Mouse (Mus musculus) forebrain, embryonic 14.5 days (tissue): ENCODE data around the gene Atf3. TPM values are rescaled to one million over a fixed set of nuclear protein-coding genes. Genes with fewer than 3 reads are reported as not detected.

Experiments used
- ATAC-seq: fragments of 200-750 bp; cut with Nextera tagmentation; 2 replicates; pipeline ENCODE4 v1.8.0; 2017; ENCODE audit warnings: mild to moderate bottlenecking, moderate library complexity
- DNase-seq: peaks from one replicate; pipeline ENCODE4 v3.0.0-alpha.2; 2015; ENCODE audit warnings: low spot score
- H3K27ac ChIP-seq: fragments of 300-500 bp; sonication (generic); 2 replicates; pipeline ENCODE4 v1.5.1; 2014; ENCODE audit warnings: low read depth, mild to moderate bottlenecking, control low read depth, low read length, moderate library complexity
- H3K27me3 ChIP-seq: fragments of 300-500 bp; sonication (generic); replicated peaks from 2 replicates; pipeline ENCODE4 v1.6.1; 2014; ENCODE audit warnings: low read length, control low read depth, mixed read lengths; ENCODE audit not compliant: control insufficient read depth, insufficient read depth
- H3K36me3 ChIP-seq: fragments of 300-500 bp; sonication (generic); 2 replicates; pipeline ENCODE4 v1.6.1; 2014; ENCODE audit warnings: low read length, control low read depth; ENCODE audit not compliant: control insufficient read depth, insufficient read depth
- H3K4me1 ChIP-seq: fragments of 300-500 bp; sonication (generic); 2 replicates; pipeline ENCODE4 v1.6.1; 2014; ENCODE audit warnings: antibody characterized with exemption, low read length, control low read depth; ENCODE audit not compliant: control insufficient read depth, insufficient read depth
- H3K4me2 ChIP-seq: fragments of 300-500 bp; sonication (generic); 2 replicates; pipeline ENCODE4 v1.6.1; 2014; ENCODE audit warnings: mild to moderate bottlenecking, control low read depth, low read length
- H3K4me3 ChIP-seq: fragments of 300-500 bp; sonication (generic); 2 replicates; pipeline ENCODE4 v1.5.1; 2014; ENCODE audit warnings: low read depth, low read length, control low read depth
- H3K9ac ChIP-seq: fragments of 300-500 bp; sonication (generic); 2 replicates; pipeline ENCODE4 v1.6.1; 2014; ENCODE audit warnings: mild to moderate bottlenecking, low read length, control low read depth, moderate library complexity
- H3K9me3 ChIP-seq: fragments of 300-500 bp; sonication (generic); replicated peaks from 2 replicates; pipeline ENCODE4 v1.6.1; 2016; ENCODE audit warnings: low read length, control low read depth, mixed read lengths; ENCODE audit not compliant: control insufficient read depth
- WGBS: fragments of 180-500 bp; shearing (Covaris S2); extraction: QIAGEN DNeasy Blood & Tissue Kit; methylation state at CpG from one replicate; pipeline ENCODE4 v1.1.7; 2014; 5-methylcytosine and 5-hydroxymethylcytosine counted together
- polyA plus RNA-seq: library from polyadenylated mRNA; unstranded; fragments of >200 nt; fragmentation: Nextera tagmentation; extraction: Ambion mirVana; gene quantifications from 2 replicates; pipeline ENCODE4 v1.2.1, GENCODE M21; 2014

The Atf3 gene
- polyA plus RNA-seq, 1 experiment from 2014 or later: 0.98 TPM

DNA sequence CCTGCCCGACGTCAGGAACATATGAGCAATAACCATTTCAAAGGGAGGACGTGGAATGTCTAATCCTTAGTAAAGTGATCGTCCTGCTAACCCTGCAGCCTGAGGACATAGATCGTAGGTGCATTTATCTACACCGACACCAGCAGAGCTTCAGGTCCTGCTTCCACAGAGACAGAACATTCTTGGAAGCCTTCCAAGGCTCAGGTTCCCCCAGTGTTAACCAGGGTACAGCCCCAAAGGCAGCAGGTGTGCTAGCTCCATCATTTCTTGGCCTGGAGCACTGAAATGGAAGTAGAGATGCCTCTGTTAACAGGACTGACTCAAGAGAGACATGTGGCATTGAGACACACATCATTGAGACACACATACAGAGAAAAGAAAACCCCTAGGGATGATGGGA lies 25.6 kb downstream of the Atf3 start:
- no peak overlapping the region for H3K4me3 ChIP-seq
- no peak overlapping the region for H3K27ac ChIP-seq
- H3K4me1 ChIP-seq: no peaks in the 10 kb centered on the region
- H3K4me2 ChIP-seq: no peak overlapping the region
- peaks cover 17% of the 10 kb centered on the region for H3K27me3 ChIP-seq
- DNase-seq: no peak
- H3K36me3 ChIP-seq: no peaks in the 10 kb centered on the region
- no peak for ATAC-seq
- H3K9ac ChIP-seq: no peak overlapping the region
- WGBS: 68% methylated on average over 6 of the region's 6 CpGs
- no peaks in the 10 kb centered on the region for H3K9me3 ChIP-seq

- Histone ChIP-seq H3K27ac (no peak overlapping the region), H3K9ac (no peak overlapping the region), H3K9me3 (no peaks in the 10 kb centered on the region), H3K36me3 (no peaks in the 10 kb centered on the region), H3K4me1 (peaks cover 9% of the 10 kb centered on the region; the same call in 1 of the 2 replicates), H3K4me2 (no peak overlapping the region), H3K27me3 (peaks cover 36% of the 10 kb centered on the region), H3K4me3 (no peak overlapping the region)
- DNase-seq (no peak), ATAC-seq (no peak)
- 48% methylated on average over 6 of the region's 6 CpGs for WGBS
These were observed 28.0 kb downstream of the Atf3 start for GRCm38 (mm10) chr1:191189671-191190372.

- H3K9me3 ChIP-seq: no peaks in the 10 kb centered on the region
- ATAC-seq: no peak
- H3K36me3 ChIP-seq: no peaks in the 10 kb centered on the region
- DNase-seq: peak; percentile 20
- H3K4me1 ChIP-seq: peaks cover 23% of the 10 kb centered on the region
- no peak overlapping the region for H3K9ac ChIP-seq
- no peak overlapping the region for H3K4me3 ChIP-seq
- H3K4me2 ChIP-seq: no peak overlapping the region
- H3K27me3 ChIP-seq: peaks cover 67% of the 10 kb centered on the region
- H3K27ac ChIP-seq: no peak overlapping the region
- 2% methylated on average over 7 of the region's 7 CpGs for WGBS
These were observed 31.5 kb downstream of the Atf3 start for GRCm38 (mm10) chr1:191186386-191186770.

- Histone ChIP-seq H3K36me3 (no peaks in the 10 kb centered on the region), H3K4me3 (peak overlapping the region; percentile 42), H3K27me3 (peaks cover 70% of the 10 kb centered on the region), H3K4me2 (peak overlapping the region; percentile 94), H3K4me1 (peaks cover 23% of the 10 kb centered on the region), H3K9ac (no peak overlapping the region), H3K27ac (no peak overlapping the region), H3K9me3 (no peaks in the 10 kb centered on the region)
- DNase-seq: peak; percentile 17
- WGBS: under 1% methylated on average over 16 of the region's 16 CpGs
- ATAC-seq: no peak
These were observed 32.0 kb downstream of the Atf3 start for GRCm38 (mm10) chr1:191185761-191186385.

- Histone ChIP-seq H3K27me3 (peaks cover 78% of the 10 kb centered on the region), H3K36me3 (no peaks in the 10 kb centered on the region), H3K27ac (no peak overlapping the region), H3K4me2 (peak overlapping the region; percentile 94), H3K9ac (no peak overlapping the region), H3K9me3 (no peaks in the 10 kb centered on the region), H3K4me3 (peak overlapping the region; percentile 42), H3K4me1 (peaks cover 23% of the 10 kb centered on the region)
- ATAC-seq (no peak), DNase-seq (peak; percentile 38)
- under 1% methylated on average over 22 of the region's 22 CpGs for WGBS
These were observed 33.0 kb downstream of the Atf3 start for GRCm38 (mm10) chr1:191184841-191185251.

- WGBS: 2% methylated on average over 42 of the region's 42 CpGs
These were observed 33.6 kb downstream of the Atf3 start for GRCm38 (mm10) chr1:191184066-191184815.

DNA sequence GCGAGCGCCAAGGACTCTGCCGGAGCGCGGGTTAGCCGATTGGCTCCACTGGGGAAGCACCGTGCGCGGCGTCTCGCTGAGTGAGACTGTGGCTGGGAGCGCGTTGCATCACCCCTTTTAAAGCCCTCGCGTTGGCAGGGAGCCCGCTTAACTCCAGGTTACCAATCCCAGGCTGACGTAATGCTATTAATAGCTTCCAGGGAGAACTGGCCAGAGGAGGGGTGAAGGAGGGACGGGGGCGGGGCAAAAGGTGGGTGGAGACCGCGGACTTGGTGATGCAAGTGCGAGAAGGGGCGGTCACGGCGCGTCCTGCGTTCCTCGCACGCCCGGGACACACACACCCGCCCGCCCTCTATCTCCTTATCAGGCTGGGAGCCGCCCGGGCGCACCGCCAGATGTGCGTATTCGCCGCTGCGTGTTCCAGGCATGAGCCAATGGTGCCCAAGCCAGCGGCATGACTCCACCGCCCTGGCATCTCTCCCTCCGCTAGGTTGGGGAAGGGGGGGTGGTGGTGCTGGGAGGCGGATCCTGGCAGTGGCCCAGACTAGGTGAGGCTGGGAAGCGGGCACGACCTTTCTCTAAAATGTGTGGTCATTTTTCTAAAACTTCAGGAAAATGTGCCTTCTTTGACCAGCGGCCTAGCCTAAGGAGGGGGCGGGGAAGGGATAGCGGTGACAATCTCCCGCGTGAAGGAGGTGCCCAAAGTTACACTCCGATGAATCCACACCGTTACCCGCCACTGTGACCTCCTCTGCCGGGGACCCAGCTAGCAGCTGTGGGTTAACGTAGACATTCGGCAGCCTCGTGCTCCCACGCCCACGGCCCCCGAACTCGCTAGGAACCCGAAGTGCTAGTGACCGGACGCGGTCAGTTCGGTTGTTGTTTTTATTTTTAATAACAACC lies 34.4 kb downstream of the Atf3 start:
- no peaks in the 10 kb centered on the region for H3K36me3 ChIP-seq
- H3K27ac ChIP-seq: no peak overlapping the region
- H3K4me2 ChIP-seq: peak overlapping the region; percentile 94
- H3K4me3 ChIP-seq: peak overlapping the region; percentile 42
- H3K9ac ChIP-seq: peak overlapping the region; percentile 49
- H3K27me3 ChIP-seq: peaks cover 70% of the 10 kb centered on the region
- ATAC-seq: peak; percentile 90
- under 1% methylated on average over 67 of the region's 67 CpGs for WGBS
- DNase-seq: peak; percentile 93
- peaks cover 23% of the 10 kb centered on the region for H3K4me1 ChIP-seq
- H3K9me3 ChIP-seq: no peaks in the 10 kb centered on the region

More at GRCm38 (mm10) chr1:191184066-191184815, 33.6 kb downstream of the Atf3 start:
- no peak overlapping the region for H3K27ac ChIP-seq
- DNase-seq (peak; percentile 59), ATAC-seq (no peak)
- no peaks in the 10 kb centered on the region for H3K36me3 ChIP-seq
- peak overlapping the region; percentile 94 for H3K4me2 ChIP-seq
- H3K4me3 ChIP-seq: peak overlapping the region; percentile 42
- no peaks in the 10 kb centered on the region for H3K9me3 ChIP-seq
- peaks cover 76% of the 10 kb centered on the region for H3K27me3 ChIP-seq
- peaks cover 23% of the 10 kb centered on the region for H3K4me1 ChIP-seq
- peak overlapping the region; percentile 40; the same call in 1 of the 2 replicates for H3K9ac ChIP-seq

- H3K9me3 ChIP-seq: no peaks in the 10 kb centered on the region
- no peak for ATAC-seq
- DNase-seq: peak; percentile 55
- under 1% methylated on average over 61 of the region's 61 CpGs for WGBS
- no peaks in the 10 kb centered on the region for H3K36me3 ChIP-seq
- peak overlapping the region; percentile 49 for H3K9ac ChIP-seq
- H3K4me3 ChIP-seq: peak overlapping the region; percentile 42
- H3K27ac ChIP-seq: no peak overlapping the region
- peaks cover 68% of the 10 kb centered on the region for H3K27me3 ChIP-seq
- peaks cover 23% of the 10 kb centered on the region for H3K4me1 ChIP-seq
- peak overlapping the region; percentile 94 for H3K4me2 ChIP-seq
These were observed 35.2 kb downstream of the Atf3 start for GRCm38 (mm10) chr1:191182431-191183162.
